Mouse (Mus musculus) gastrocnemius, adult 2 months (tissue): ENCODE measurements around the gene Gm17349. TPM values are rescaled to one million over a fixed set of nuclear protein-coding genes. Genes with fewer than 3 reads are reported as not detected.

Experiments used
- DNase-seq: peaks from one replicate; pipeline ENCODE4 v3.0.0; 2022
- H3K27ac ChIP-seq: fragments of 200-600 bp; 2 replicates; pipeline ENCODE4 v1.8.1; 2022; ENCODE audit warnings: mild to moderate bottlenecking
- H3K4me3 ChIP-seq: fragments of 200-600 bp; 2 replicates; pipeline ENCODE4 v1.8.1; 2022; ENCODE audit warnings: mild to moderate bottlenecking, moderate library complexity
- CTCF ChIP-seq: fragments of 200-600 bp; IDR thresholded peaks from 2 replicates; pipeline ENCODE4 v1.8.1; 2022; ENCODE audit warnings: antibody characterized with exemption, mild to moderate bottlenecking, moderate library complexity
- intact Hi-C: fragments of 180-260 bp; cut with DNase I; formaldehyde crosslinking; loops from one replicate; pipeline ENCODE4 v1.15.1; 2025
- total RNA-seq, 2 experiments: library from RNA; stranded (reverse); gene quantifications; 2 replicates each; pipeline ENCODE4 v1.2.3; 2021

Gene Gm17349
- total RNA-seq, 2 experiments from 2014 or later, result 1.0 TPM; not detected in 1

DNA sequence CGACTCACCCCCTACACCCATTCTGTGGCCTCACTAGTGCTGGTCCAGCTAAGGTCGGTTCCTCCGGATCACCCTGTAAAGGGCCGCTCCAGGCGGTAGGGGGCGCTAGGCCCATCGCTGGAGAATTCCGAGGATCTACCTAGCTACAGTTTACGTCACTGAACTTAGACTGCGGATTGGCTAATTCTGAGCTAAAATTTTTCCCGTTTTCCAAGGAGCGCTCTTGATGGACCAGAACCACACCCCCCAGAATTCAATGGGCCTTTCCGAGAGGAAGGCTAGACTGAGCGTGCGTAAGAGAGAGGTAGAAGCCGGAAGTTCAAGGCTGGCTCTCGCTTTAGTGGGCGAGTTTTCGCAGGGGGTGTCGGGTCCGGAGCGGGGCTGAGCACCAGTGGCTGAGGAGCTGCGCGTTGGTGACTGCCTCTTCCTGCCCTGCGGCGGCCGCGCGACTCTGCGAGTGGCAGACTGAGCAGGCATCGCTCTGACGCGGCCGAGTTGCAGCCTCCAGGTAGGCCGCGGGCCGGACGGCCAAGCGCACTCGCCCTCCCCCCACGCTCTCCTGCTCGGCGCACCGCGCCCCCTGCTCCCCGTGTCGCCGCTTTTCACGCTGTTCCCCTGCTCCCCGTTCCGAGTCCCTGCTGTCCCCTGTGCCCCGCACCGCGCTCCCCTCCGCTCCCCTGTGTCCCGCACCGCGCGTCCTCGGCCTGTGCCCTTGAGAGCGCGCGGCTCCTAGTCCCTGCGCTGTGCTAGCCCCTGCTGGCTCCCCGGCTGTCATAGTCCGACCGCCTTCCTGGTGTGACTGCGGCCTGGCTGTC is 20.3 kb upstream of the Gm17349 start, which contains the start of gene Cox14:
Gene Cox14 (plus strand): TSS at position 278 of the 815 bp plus-strand sequence.
- peak; percentile 88 for TF ChIP-seq CTCF
- H3K4me3 ChIP-seq, result peak within 1 kb of the TSS; percentile 98
- intact Hi-C loops, result loop anchor here (5.0 kb wide), 1 partner anchor 177 kb away; no protein-coding TSS in a partner anchor
- DNase-seq, result peak; percentile 94
- peak within 1 kb of the TSS; percentile 96 for H3K27ac ChIP-seq

GRCm38 (mm10) chr15:99724292-99725021 is 19.2 kb upstream of the Gm17349 start:
- intact Hi-C loops, result loop anchor here (5.0 kb wide), 1 partner anchor 178 kb away; no protein-coding TSS in a partner anchor
- peak; percentile 64 for TF ChIP-seq CTCF
- peak overlapping the region; percentile 98 for H3K4me3 ChIP-seq

DNA sequence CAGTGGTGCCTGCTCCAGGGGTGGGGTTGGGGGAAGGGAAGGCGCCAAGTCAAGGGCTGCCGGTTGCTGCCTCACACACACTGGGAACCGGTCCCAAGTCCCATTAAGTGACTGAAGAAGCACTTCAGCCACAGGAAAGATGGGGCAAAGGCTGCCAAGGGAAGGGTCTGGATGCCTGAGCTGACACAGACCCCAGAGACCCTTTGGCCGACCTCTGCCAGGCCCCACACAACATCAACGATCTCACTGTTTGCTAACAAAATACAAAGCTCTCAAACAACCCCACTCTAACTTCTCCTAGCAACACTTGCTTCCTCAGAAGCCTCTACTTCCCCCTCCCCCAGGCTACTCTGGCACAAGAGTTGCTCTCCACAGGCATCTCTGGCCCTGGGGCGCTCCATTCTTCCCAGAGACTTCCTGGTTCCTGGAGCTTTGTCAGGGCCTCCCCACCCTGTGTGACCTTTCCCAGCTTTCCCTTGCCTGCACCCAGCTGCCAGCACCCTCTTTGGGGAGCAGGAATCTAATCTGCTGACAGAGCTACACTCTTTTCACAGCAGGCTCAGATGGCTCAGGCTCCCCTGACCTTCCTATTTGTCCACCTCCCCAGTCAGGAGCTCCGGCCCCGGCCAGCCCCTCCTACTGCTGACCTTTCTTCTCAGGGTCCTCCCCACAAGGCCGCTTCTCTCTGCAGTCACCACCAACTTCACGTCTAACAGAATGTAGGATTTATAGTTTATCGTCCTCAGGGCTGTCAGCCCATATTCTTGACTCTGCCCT is 18.4 kb upstream of the Gm17349 start:
- peak overlapping the region; percentile 98 for H3K4me3 ChIP-seq
- H3K27ac ChIP-seq, result peak overlapping the region; percentile 96
- TF ChIP-seq CTCF, result no peak
- intact Hi-C loops, result no loop called here
- peak; percentile 90 for DNase-seq

More at GRCm38 (mm10) chr15:99724292-99725021, 19.2 kb upstream of the Gm17349 start:
- peak overlapping the region; percentile 96 for H3K27ac ChIP-seq
- DNase-seq, result peak; percentile 90

DNA sequence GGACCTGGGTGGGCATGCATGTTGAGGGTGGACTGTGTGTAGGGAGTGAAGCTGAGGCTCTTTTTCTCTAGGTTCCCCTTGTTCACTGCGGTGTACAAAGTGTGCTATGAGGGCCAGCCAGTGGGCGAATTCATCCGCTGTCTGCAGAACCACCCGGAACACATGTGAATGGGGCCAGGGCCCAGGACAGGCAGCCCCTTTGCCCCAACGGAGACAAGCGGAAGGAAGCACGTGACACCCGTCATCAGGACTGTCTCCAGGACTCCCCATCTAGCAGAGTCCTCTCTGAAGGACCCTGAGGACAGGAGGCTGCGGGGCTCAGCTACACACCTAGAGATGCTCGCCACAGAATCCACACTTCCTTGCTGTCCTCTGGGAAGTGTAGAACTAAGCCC is 17.8 kb upstream of the Gm17349 start:
- TF ChIP-seq CTCF, result no peak
- DNase-seq, result no peak
- intact Hi-C loops, result no loop called here
- Histone ChIP-seq H3K4me3 (peak overlapping the region; percentile 98), H3K27ac (peak overlapping the region; percentile 96)

DNA sequence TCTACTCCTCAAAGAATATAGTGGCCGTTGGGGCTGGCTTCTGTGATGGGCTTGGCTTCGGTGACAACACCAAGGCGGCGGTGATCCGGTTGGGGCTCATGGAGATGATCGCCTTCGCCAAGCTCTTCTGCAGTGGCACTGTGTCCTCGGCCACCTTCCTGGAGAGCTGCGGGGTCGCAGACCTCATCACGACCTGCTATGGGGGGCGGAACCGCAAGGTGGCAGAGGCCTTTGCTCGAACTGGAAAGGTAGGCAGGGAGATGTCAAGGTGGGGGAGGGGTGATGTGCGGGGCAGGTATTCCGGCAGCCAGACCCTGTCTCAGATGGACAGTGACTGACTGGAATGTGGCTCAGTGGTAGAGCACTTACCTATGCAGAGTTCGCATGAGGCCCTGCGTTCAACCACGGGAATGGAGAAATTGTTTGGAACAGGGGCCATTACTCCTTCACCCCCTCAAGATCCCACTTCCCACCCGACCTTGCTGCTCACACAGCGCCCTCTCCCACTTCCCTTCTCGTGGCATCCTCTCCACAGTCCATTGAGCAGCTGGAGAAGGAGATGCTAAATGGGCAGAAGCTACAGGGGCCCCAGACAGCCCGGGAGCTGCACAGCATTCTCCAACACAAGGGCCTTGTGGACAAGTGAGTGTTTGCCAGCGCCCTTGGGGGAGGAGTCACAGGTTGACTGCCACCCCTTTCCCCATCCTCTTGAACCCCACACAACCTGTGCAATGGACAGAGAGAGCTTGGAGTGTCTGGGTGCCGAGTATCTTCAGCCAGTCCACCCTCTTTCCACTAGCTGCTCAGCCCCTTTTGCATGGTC is 16.8 kb upstream of the Gm17349 start:
- no peak for TF ChIP-seq CTCF
- H3K4me3 ChIP-seq, result peak overlapping the region; percentile 98
- H3K27ac ChIP-seq, result peak overlapping the region; percentile 96
- no peak for DNase-seq
- intact Hi-C loops, result no loop called here

- no peak for DNase-seq
- Histone ChIP-seq H3K27ac (peak overlapping the region; percentile 96), H3K4me3 (peak overlapping the region; percentile 76)
- TF ChIP-seq CTCF, result no peak
- intact Hi-C loops, result no loop called here
Measured at GRCm38 (mm10) chr15:99719865-99720264, 14.6 kb upstream of the Gm17349 start.

GRCm38 (mm10) chr15:99718461-99719021 is 13.3 kb upstream of the Gm17349 start:
- Histone ChIP-seq H3K4me3 (peak overlapping the region; percentile 76), H3K27ac (peak overlapping the region; percentile 96)
- peak; percentile 86 for DNase-seq
- intact Hi-C loops, result no loop called here
- no peak for TF ChIP-seq CTCF

- peak within 1 kb of the TSS; percentile 76 for H3K4me3 ChIP-seq
- DNase-seq, result peak; percentile 91
- intact Hi-C loops, result no loop called here
Measured at GRCm38 (mm10) chr15:99717386-99718334, 12.4 kb upstream of the Gm17349 start, which contains the start of gene Gpd1. Gene Gpd1 (plus strand): TSS chr15:99717515.

DNA sequence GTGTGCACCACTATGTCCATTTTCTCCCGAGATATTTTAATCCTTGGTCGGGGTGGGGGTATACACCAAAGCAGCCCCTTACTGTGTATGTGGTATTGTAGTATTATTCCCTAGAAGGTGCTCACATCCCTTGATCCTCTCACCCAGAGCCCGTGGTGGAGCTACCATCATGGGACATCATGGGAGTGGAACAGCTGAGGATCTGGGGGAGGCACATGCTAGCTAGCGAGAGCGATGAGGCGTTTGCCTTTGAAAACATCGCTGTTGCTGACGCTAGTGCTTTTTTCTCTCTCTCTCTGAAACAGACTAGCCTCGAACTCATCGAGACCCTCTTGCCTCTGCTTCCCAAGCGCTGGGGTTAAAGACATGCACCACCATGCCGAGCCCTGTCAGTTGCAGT is 11.5 kb upstream of the Gm17349 start:
- intact Hi-C loops, result no loop called here
- no peak for DNase-seq
- H3K27ac ChIP-seq, result peak overlapping the region; percentile 96
- H3K4me3 ChIP-seq, result peak overlapping the region; percentile 76; the same call in 1 of the 2 replicates
- TF ChIP-seq CTCF, result no peak

More at GRCm38 (mm10) chr15:99717386-99718334, 12.4 kb upstream of the Gm17349 start, which contains the start of gene Gpd1:
- peak within 1 kb of the TSS; percentile 96 for H3K27ac ChIP-seq
- TF ChIP-seq CTCF, result no peak
